Mouse (Mus musculus): ENCODE data around the gene Hdac4. TPM values are rescaled to one million over a fixed set of nuclear protein-coding genes. Genes with fewer than 3 reads are reported as not detected.

The Hdac4 gene
- polyA plus RNA-seq, 1 experiment from 2014 or later: 12.5 TPM

- no peaks in the 10 kb centered on the region; the same call in 1 of the 2 replicates for H3K36me3 ChIP-seq (ENCODE audit: control insufficient read depth, insufficient read depth, low read length)
- H3K4me1 ChIP-seq (ENCODE audit: control insufficient read depth, insufficient read depth, low read length): peaks cover 19% of the 10 kb centered on the region
- no peak for ATAC-seq (replicated peaks; ENCODE audit: insufficient number of reproducible peaks, low FRiP score, low TSS enrichment)
- H3K27ac ChIP-seq (ENCODE audit: low read depth, low read length): no peak overlapping the region
- H3K9ac ChIP-seq (ENCODE audit: low read depth, low read length): no peak overlapping the region
- H3K4me2 ChIP-seq: no peak overlapping the region
- H3K4me3 ChIP-seq (ENCODE audit: low read depth, low read length): no peak overlapping the region
- H3K9me3 ChIP-seq (replicated peaks; ENCODE audit: control insufficient read depth, low read length): no peaks in the 10 kb centered on the region
- H3K27me3 ChIP-seq (ENCODE audit: control insufficient read depth, insufficient read depth, low read length): no peaks in the 10 kb centered on the region
- WGBS (ENCODE audit: insufficient replicate concordance): 79% methylated on average over 6 of the region's 6 CpGs
Observed at GRCm38 (mm10) chr1:92144868-92145534, 50.5 kb downstream of the Hdac4 start.

- ATAC-seq (replicated peaks; ENCODE audit: insufficient number of reproducible peaks, low FRiP score, low TSS enrichment): no peak
- H3K27me3 ChIP-seq (ENCODE audit: control insufficient read depth, insufficient read depth, low read length): no peaks in the 10 kb centered on the region
- no peak overlapping the region for H3K4me2 ChIP-seq
- H3K4me3 ChIP-seq (ENCODE audit: low read depth, low read length): no peak overlapping the region
- H3K4me1 ChIP-seq (ENCODE audit: control insufficient read depth, insufficient read depth, low read length): peaks cover 19% of the 10 kb centered on the region
- H3K27ac ChIP-seq (ENCODE audit: low read depth, low read length): no peak overlapping the region
- no peaks in the 10 kb centered on the region for H3K9me3 ChIP-seq (replicated peaks; ENCODE audit: control insufficient read depth, low read length)
- H3K9ac ChIP-seq (ENCODE audit: low read depth, low read length): no peak overlapping the region
- no peaks in the 10 kb centered on the region; the same call in 1 of the 2 replicates for H3K36me3 ChIP-seq (ENCODE audit: control insufficient read depth, insufficient read depth, low read length)
- 71% methylated on average over 6 of the region's 6 CpGs for WGBS (ENCODE audit: insufficient replicate concordance)
Observed at GRCm38 (mm10) chr1:92143331-92143895, 52.1 kb downstream of the Hdac4 start.

- Histone ChIP-seq H3K27ac (ENCODE audit: low read depth, low read length) (no peak overlapping the region), H3K4me3 (ENCODE audit: low read depth, low read length) (no peak overlapping the region), H3K27me3 (ENCODE audit: control insufficient read depth, insufficient read depth, low read length) (no peaks in the 10 kb centered on the region), H3K9me3 (replicated peaks; ENCODE audit: control insufficient read depth, low read length) (no peaks in the 10 kb centered on the region), H3K36me3 (ENCODE audit: control insufficient read depth, insufficient read depth, low read length) (no peaks in the 10 kb centered on the region; the same call in 1 of the 2 replicates), H3K4me2 (no peak overlapping the region), H3K9ac (ENCODE audit: low read depth, low read length) (no peak overlapping the region), H3K4me1 (ENCODE audit: control insufficient read depth, insufficient read depth, low read length) (peaks cover 19% of the 10 kb centered on the region)
- 88% methylated on average over 4 of the region's 4 CpGs for WGBS (ENCODE audit: insufficient replicate concordance)
- no peak for ATAC-seq (replicated peaks; ENCODE audit: insufficient number of reproducible peaks, low FRiP score, low TSS enrichment)
Observed at GRCm38 (mm10) chr1:92142793-92143192, 52.7 kb downstream of the Hdac4 start.

- H3K4me3 ChIP-seq (ENCODE audit: low read depth, low read length): no peak overlapping the region
- 90% methylated on average over 4 of the region's 4 CpGs for WGBS (ENCODE audit: insufficient replicate concordance)
- no peaks in the 10 kb centered on the region for H3K27me3 ChIP-seq (ENCODE audit: control insufficient read depth, insufficient read depth, low read length)
- no peak overlapping the region for H3K27ac ChIP-seq (ENCODE audit: low read depth, low read length)
- H3K9ac ChIP-seq (ENCODE audit: low read depth, low read length): no peak overlapping the region
- H3K4me1 ChIP-seq (ENCODE audit: control insufficient read depth, insufficient read depth, low read length): peaks cover 11% of the 10 kb centered on the region
- H3K36me3 ChIP-seq (ENCODE audit: control insufficient read depth, insufficient read depth, low read length): no peaks in the 10 kb centered on the region
- ATAC-seq (replicated peaks; ENCODE audit: insufficient number of reproducible peaks, low FRiP score, low TSS enrichment): no peak
- H3K9me3 ChIP-seq (replicated peaks; ENCODE audit: control insufficient read depth, low read length): no peaks in the 10 kb centered on the region
- no peak overlapping the region for H3K4me2 ChIP-seq
Observed at GRCm38 (mm10) chr1:92139001-92139400, 56.5 kb downstream of the Hdac4 start.

GRCm38 (mm10) chr1:92137136-92137848 lies 58.2 kb downstream of the Hdac4 start:
- H3K27ac ChIP-seq (ENCODE audit: low read depth, low read length): 0 out of 2 replicates have a peak overlapping the region, but pooled peaks have one; percentile 12
- peaks cover 4% of the 10 kb centered on the region; the same call in 1 of the 2 replicates for H3K4me1 ChIP-seq (ENCODE audit: control insufficient read depth, insufficient read depth, low read length)
- no peak overlapping the region for H3K4me3 ChIP-seq (ENCODE audit: low read depth, low read length)
- no peaks in the 10 kb centered on the region for H3K27me3 ChIP-seq (ENCODE audit: control insufficient read depth, insufficient read depth, low read length)
- no peaks in the 10 kb centered on the region for H3K36me3 ChIP-seq (ENCODE audit: control insufficient read depth, insufficient read depth, low read length)
- ATAC-seq (replicated peaks; ENCODE audit: insufficient number of reproducible peaks, low FRiP score, low TSS enrichment): peak; percentile 57; the same call in 1 of the 2 replicates
- H3K4me2 ChIP-seq: no peak overlapping the region
- WGBS (ENCODE audit: insufficient replicate concordance): 71% methylated on average over 2 of the region's 2 CpGs
- H3K9me3 ChIP-seq (replicated peaks; ENCODE audit: control insufficient read depth, low read length): no peaks in the 10 kb centered on the region
- no peak overlapping the region for H3K9ac ChIP-seq (ENCODE audit: low read depth, low read length)

- Histone ChIP-seq H3K4me1 (ENCODE audit: control insufficient read depth, insufficient read depth, low read length) (peaks cover 4% of the 10 kb centered on the region; the same call in 1 of the 2 replicates), H3K9me3 (replicated peaks; ENCODE audit: control insufficient read depth, low read length) (no peaks in the 10 kb centered on the region), H3K27me3 (ENCODE audit: control insufficient read depth, insufficient read depth, low read length) (no peaks in the 10 kb centered on the region), H3K27ac (ENCODE audit: low read depth, low read length) (no peak overlapping the region), H3K9ac (ENCODE audit: low read depth, low read length) (no peak overlapping the region), H3K4me2 (no peak overlapping the region), H3K36me3 (ENCODE audit: control insufficient read depth, insufficient read depth, low read length) (no peaks in the 10 kb centered on the region), H3K4me3 (ENCODE audit: low read depth, low read length) (no peak overlapping the region)
- no peak for ATAC-seq (replicated peaks; ENCODE audit: insufficient number of reproducible peaks, low FRiP score, low TSS enrichment)
- WGBS (ENCODE audit: insufficient replicate concordance): 89% methylated on average over 3 of the region's 3 CpGs
Observed at GRCm38 (mm10) chr1:92136362-92136761, 59.1 kb downstream of the Hdac4 start.

GRCm38 (mm10) chr1:92132181-92132580 lies 63.3 kb downstream of the Hdac4 start:
- H3K4me1 ChIP-seq (ENCODE audit: control insufficient read depth, insufficient read depth, low read length): peaks cover 21% of the 10 kb centered on the region
- H3K4me2 ChIP-seq: no peak overlapping the region
- H3K36me3 ChIP-seq (ENCODE audit: control insufficient read depth, insufficient read depth, low read length): no peaks in the 10 kb centered on the region
- H3K27ac ChIP-seq (ENCODE audit: low read depth, low read length): no peak overlapping the region
- H3K9ac ChIP-seq (ENCODE audit: low read depth, low read length): no peak overlapping the region
- no peaks in the 10 kb centered on the region for H3K27me3 ChIP-seq (ENCODE audit: control insufficient read depth, insufficient read depth, low read length)
- ATAC-seq (replicated peaks; ENCODE audit: insufficient number of reproducible peaks, low FRiP score, low TSS enrichment): no peak
- no peak overlapping the region for H3K4me3 ChIP-seq (ENCODE audit: low read depth, low read length)
- WGBS (ENCODE audit: insufficient replicate concordance): 31% methylated on average over 2 of the region's 2 CpGs
- no peaks in the 10 kb centered on the region for H3K9me3 ChIP-seq (replicated peaks; ENCODE audit: control insufficient read depth, low read length)

GRCm38 (mm10) chr1:92130470-92131100 lies 64.9 kb downstream of the Hdac4 start:
- H3K9me3 ChIP-seq (replicated peaks; ENCODE audit: control insufficient read depth, low read length): no peaks in the 10 kb centered on the region
- H3K27ac ChIP-seq (ENCODE audit: low read depth, low read length): peak overlapping the region; percentile 46; the same call in 1 of the 2 replicates
- H3K9ac ChIP-seq (ENCODE audit: low read depth, low read length): 0 out of 2 replicates have a peak overlapping the region, but pooled peaks have one; percentile 30
- H3K36me3 ChIP-seq (ENCODE audit: control insufficient read depth, insufficient read depth, low read length): no peaks in the 10 kb centered on the region
- peaks cover 24% of the 10 kb centered on the region for H3K4me1 ChIP-seq (ENCODE audit: control insufficient read depth, insufficient read depth, low read length)
- H3K4me2 ChIP-seq: no peak overlapping the region
- no peaks in the 10 kb centered on the region for H3K27me3 ChIP-seq (ENCODE audit: control insufficient read depth, insufficient read depth, low read length)
- H3K4me3 ChIP-seq (ENCODE audit: low read depth, low read length): no peak overlapping the region
- no peak for ATAC-seq (replicated peaks; ENCODE audit: insufficient number of reproducible peaks, low FRiP score, low TSS enrichment)
- 26% methylated on average over 6 of the region's 6 CpGs for WGBS (ENCODE audit: insufficient replicate concordance)

Measured in heart, embryonic 11.5 days (tissue).